Mouse (Mus musculus) kidney, postnatal 0 days (tissue): ENCODE data around the gene Ppp1r16b. TPM values are rescaled to one million over a fixed set of nuclear protein-coding genes. Genes with fewer than 3 reads are reported as not detected.

Experiments
- ATAC-seq: fragments of 200-750 bp; cut with Nextera tagmentation; replicated peaks from 2 replicates; pipeline ENCODE4 v1.8.0; 2017; ENCODE audit warnings: low read depth, moderate number of reproducible peaks, moderate TSS enrichment, moderate library complexity; ENCODE audit not compliant: low FRiP score
- DNase-seq: peaks from one replicate; pipeline ENCODE4 v3.0.0-alpha.2; 2016; ENCODE audit warnings: low spot score
- H3K27ac ChIP-seq: fragments of 300-500 bp; sonication (generic); 2 replicates; pipeline ENCODE4 v1.5.1; 2014; ENCODE audit warnings: mild to moderate bottlenecking
- H3K27me3 ChIP-seq: fragments of 300-500 bp; sonication (generic); 2 replicates; pipeline ENCODE4 v1.6.1; 2014; ENCODE audit warnings: low read length, mixed read lengths; ENCODE audit not compliant: insufficient read depth
- H3K36me3 ChIP-seq: fragments of 300-500 bp; sonication (generic); 2 replicates; pipeline ENCODE4 v1.6.1; 2014; ENCODE audit warnings: low read length, mixed read lengths; ENCODE audit not compliant: insufficient read depth
- H3K4me1 ChIP-seq: fragments of 300-500 bp; sonication (generic); replicated peaks from 2 replicates; pipeline ENCODE4 v1.6.1; 2014; ENCODE audit warnings: antibody characterized with exemption, low read length, mixed read lengths; ENCODE audit not compliant: insufficient read depth
- H3K4me2 ChIP-seq: fragments of 300-500 bp; sonication (generic); 2 replicates; pipeline ENCODE4 v1.6.1; 2014; ENCODE audit warnings: mild to moderate bottlenecking, low read length, moderate library complexity, mixed read lengths
- H3K4me3 ChIP-seq: fragments of 300-500 bp; sonication (generic); replicated peaks from 2 replicates; pipeline ENCODE4 v1.5.1; 2014; ENCODE audit warnings: low read depth, low read length
- H3K9ac ChIP-seq: fragments of 300-500 bp; sonication (generic); 2 replicates; pipeline ENCODE4 v1.6.1; 2014; ENCODE audit warnings: low read depth, low read length
- H3K9me3 ChIP-seq: fragments of 300-500 bp; sonication (generic); replicated peaks from 2 replicates; pipeline ENCODE4 v1.6.1; 2016; ENCODE audit warnings: low read length, inconsistent platforms, mixed read lengths
- CTCF ChIP-seq: IDR thresholded peaks from 2 replicates; pipeline ENCODE4 v1.5.1; 2016; ENCODE audit warnings: antibody characterized with exemption, low read depth, mild to moderate bottlenecking, moderate library complexity
- WGBS: fragments of 180-500 bp; shearing (Covaris S2); extraction: QIAGEN DNeasy Blood & Tissue Kit; methylation state at CpG from one replicate; pipeline ENCODE4 v1.1.7; 2014; 5-methylcytosine and 5-hydroxymethylcytosine counted together
- microRNA counts: library from miRNA; unstranded; fragments of <30 nt; microRNA quantifications from one replicate; lab custom pipeline; 2015
- microRNA-seq: library from miRNA; unstranded; fragments of <30 nt; microRNA quantifications from one replicate; pipeline ENCODE4, GENCODE M21; 2016
- polyA plus RNA-seq: library from polyadenylated mRNA; unstranded; fragments of >200 nt; fragmentation: Nextera tagmentation; extraction: Ambion mirVana; gene quantifications from 2 replicates; pipeline ENCODE4 v1.2.1, GENCODE M21; 2015

Ppp1r16b gene
- polyA plus RNA-seq, 1 experiment from 2014 or later, result 10.1 TPM

DNA sequence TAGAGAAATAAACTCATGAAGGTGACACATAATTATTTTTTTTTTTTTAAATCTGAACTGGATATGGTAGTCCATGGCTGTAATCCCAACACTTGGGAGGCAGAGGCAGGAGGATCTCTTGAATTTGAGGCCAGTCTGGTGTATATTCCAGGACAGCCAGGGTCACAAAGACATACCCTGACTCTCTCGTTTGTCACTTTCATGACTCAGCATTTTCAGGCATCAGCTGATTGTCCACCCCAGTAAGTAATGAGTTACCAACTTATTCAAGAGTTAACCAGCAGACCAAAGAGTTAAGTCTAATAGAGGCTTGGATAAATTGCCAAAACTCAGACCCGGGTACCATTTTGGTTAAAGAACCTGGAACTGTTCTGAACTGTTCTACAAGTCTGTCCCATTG is 130.7 kb downstream of the Ppp1r16b start:
- Histone ChIP-seq H3K36me3 (0 out of 2 replicates have a peak, but pooled peaks cover 4% of the 10 kb centered on the region), H3K4me3 (no peak overlapping the region), H3K27me3 (no peaks in the 10 kb centered on the region), H3K9me3 (no peaks in the 10 kb centered on the region), H3K4me2 (no peak overlapping the region), H3K4me1 (0 out of 2 replicates have a peak, but pooled peaks cover 5% of the 10 kb centered on the region), H3K27ac (no peak overlapping the region), H3K9ac (no peak overlapping the region)
- no peak for DNase-seq
- no peak for ATAC-seq
- no peak for TF ChIP-seq CTCF
- WGBS, result 85% methylated on average over 2 of the region's 2 CpGs

DNA sequence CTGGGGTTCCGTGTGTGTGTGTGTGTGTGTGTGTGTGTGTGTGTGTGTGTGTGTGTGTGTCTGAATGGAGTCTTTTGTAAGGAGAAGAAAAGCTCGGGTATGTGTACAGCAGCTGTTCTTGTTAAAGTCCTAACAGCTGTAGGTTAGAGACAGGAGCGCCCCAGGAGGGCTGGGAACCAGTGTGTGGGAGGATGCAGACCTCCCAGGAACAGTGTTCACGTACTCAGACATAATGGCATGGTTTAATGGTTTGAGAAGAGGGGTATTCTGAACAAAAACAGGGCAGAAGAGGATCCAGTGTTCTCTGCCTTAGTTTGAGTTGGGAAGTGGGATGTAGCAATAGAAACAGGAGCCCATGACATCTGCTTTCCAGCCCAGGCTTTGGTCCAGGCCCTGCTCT is 134.1 kb downstream of the Ppp1r16b start:
- H3K27me3 ChIP-seq, result no peaks in the 10 kb centered on the region
- H3K9ac ChIP-seq, result no peak overlapping the region
- H3K4me2 ChIP-seq, result no peak overlapping the region
- ATAC-seq (no peak), DNase-seq (peak; percentile 29)
- H3K4me1 ChIP-seq, result no peaks in the 10 kb centered on the region
- no peak overlapping the region for H3K27ac ChIP-seq
- TF ChIP-seq CTCF, result no peak
- no peaks in the 10 kb centered on the region for H3K9me3 ChIP-seq
- no peak overlapping the region for H3K4me3 ChIP-seq
- WGBS, result 42% methylated on average over 4 of the region's 4 CpGs
- H3K36me3 ChIP-seq, result peaks cover 25% of the 10 kb centered on the region; the same call in 1 of the 2 replicates

DNA sequence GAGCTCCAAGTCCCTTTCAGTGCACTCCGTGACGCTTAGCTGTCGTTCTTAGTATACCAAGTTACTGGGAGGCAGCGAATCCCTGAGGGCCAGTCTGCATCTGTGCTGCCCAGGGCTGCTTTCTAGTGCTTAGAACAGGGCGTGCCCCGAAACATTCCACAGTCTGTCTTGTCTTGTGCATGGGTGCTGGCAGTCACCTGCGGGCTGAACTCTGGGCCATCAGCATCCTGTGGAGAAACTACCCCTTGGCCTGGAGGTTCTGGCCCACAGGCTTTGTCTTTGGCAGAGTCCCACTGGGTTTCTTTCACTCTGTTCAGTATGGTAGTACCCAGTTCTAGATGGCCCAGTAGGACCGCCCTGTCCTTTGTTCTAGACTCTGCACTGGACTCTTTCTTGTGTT is 135.6 kb downstream of the Ppp1r16b start:
- ATAC-seq, result no peak
- no peak for DNase-seq

DNA sequence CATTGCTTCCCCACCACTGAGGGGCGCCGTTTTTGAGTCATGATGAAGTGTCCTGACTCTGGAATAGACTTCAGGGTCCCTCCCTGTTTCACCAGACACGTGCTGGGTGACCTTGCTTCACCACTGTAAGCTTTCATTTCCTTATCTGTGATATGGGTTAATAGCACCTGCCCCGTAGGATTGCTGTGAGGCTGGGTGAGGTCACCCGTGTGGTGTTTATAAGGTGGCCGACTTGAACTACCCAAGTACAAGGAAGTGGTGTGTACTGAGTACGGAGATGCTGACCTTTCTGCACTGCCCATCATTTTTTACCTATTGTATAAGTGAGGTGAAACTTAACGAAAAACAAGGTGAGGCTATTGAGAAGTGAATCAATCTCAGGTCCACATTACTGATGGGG is 138.4 kb downstream of the Ppp1r16b start:
- H3K9ac ChIP-seq, result no peak overlapping the region
- no peak overlapping the region for H3K4me2 ChIP-seq
- no peaks in the 10 kb centered on the region for H3K4me1 ChIP-seq
- H3K27me3 ChIP-seq, result no peaks in the 10 kb centered on the region
- DNase-seq (no peak), ATAC-seq (no peak)
- no peak for TF ChIP-seq CTCF
- H3K27ac ChIP-seq, result no peak overlapping the region
- 87% methylated on average over 8 of the region's 8 CpGs for WGBS
- H3K9me3 ChIP-seq, result no peaks in the 10 kb centered on the region
- H3K36me3 ChIP-seq, result peaks cover 41% of the 10 kb centered on the region
- no peak overlapping the region for H3K4me3 ChIP-seq

More for the DNA sequence above, 135.6 kb downstream of the Ppp1r16b start:
- Histone ChIP-seq H3K9ac (no peak overlapping the region), H3K27me3 (no peaks in the 10 kb centered on the region), H3K4me2 (no peak overlapping the region), H3K36me3 (peaks cover 35% of the 10 kb centered on the region), H3K9me3 (no peaks in the 10 kb centered on the region), H3K27ac (no peak overlapping the region), H3K4me1 (no peaks in the 10 kb centered on the region), H3K4me3 (no peak overlapping the region)
- 96% methylated on average over 8 of the region's 8 CpGs for WGBS
- no peak for TF ChIP-seq CTCF

DNA sequence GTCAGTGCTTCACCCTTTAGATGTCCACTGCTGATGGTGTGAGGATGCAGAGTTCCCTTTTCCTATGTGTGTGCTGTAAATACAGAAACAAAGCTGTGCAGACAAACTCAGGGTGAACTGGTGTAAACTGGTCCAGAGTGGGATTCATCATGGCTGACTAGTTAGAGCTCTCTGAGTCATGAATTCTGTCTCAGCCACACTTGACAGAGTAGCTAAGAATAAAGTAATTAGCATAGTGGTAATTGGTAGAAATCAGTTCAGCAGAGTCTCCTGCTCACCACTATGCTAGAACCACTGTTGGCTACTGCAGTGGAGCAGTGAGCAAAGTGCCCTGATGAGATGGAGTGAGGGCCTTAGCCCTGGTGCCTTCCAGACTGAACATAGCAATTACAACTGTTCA is 150.5 kb downstream of the Ppp1r16b start:
- H3K27me3 ChIP-seq, result no peaks in the 10 kb centered on the region
- ATAC-seq (no peak), DNase-seq (no peak)
- H3K27ac ChIP-seq, result no peak overlapping the region
- TF ChIP-seq CTCF, result no peak
- no peaks in the 10 kb centered on the region for H3K9me3 ChIP-seq
- peaks cover 30% of the 10 kb centered on the region for H3K36me3 ChIP-seq
- H3K4me2 ChIP-seq, result no peak overlapping the region
- H3K4me3 ChIP-seq, result no peak overlapping the region
- no peak overlapping the region for H3K9ac ChIP-seq
- no peaks in the 10 kb centered on the region for H3K4me1 ChIP-seq

MicroRNAs within 50 kb of the gene (microRNA counts, 519-probe panel; counts per million panel counts)
- microRNA mmu-miR-3474 (lab: Ali Mortazavi, UCI), result 330 counts per million, percentile 68 among the panel's probes with 10 or more counts

Small RNA genes lying within 50 kb of the gene (microRNA-seq; reads per million reads assigned to microRNA genes)
- not detected for gene Gm26141
- 1.0 reads per million for gene Mir3474

Other genes starting within 250 kb of the Ppp1r16b start
- not detected in 2 replicates for gene Adig, start 162.8 kb upstream of the Ppp1r16b start, polyA plus RNA-seq
- gene Arhgap40, start 152.6 kb upstream of the Ppp1r16b start, polyA plus RNA-seq, result 0.74 and 0.89 TPM in 2 replicates
- not detected in 2 replicates for gene Slc32a1, start 54.6 kb upstream of the Ppp1r16b start, polyA plus RNA-seq
- gene Actr5, start 40.5 kb upstream of the Ppp1r16b start, polyA plus RNA-seq, result 7.1 and 9.1 TPM in 2 replicates
- 20.9 and 23.5 TPM in 2 replicates for gene Fam83d, start 102.7 kb downstream of the Ppp1r16b start, polyA plus RNA-seq
- gene Dhx35, start 129.4 kb downstream of the Ppp1r16b start, polyA plus RNA-seq, result 13.4 and 14.4 TPM in 2 replicates